In genomic region chr5:51829606-51830005, GRCm38 (mm10) we compare ENCODE assay signal across 28 mouse cellular contexts.
A peak's percentile ranks its signal among the peaks of the same experiment; 100 is the strongest.
DNase-seq lines count a peak whose midpoint lies in the region; ATAC-seq lines count a peak whose summit lies in the region.
"Had no signal": no experiment of that assay in that cellular context is flagged by ENCODE, and none has a peak within 500 bp of the region (broad histone marks: within the 10 kb centered on the region; RNA-seq: fewer than 3 reads in every experiment).

No protein-coding gene starts in this region.

- no peak overlapping the region for H3K9ac ChIP-seq in hindbrain, embryonic 14.5 days
- no peak overlapping the region for H3K9ac ChIP-seq in hindbrain, embryonic 12.5 days
- no peak overlapping the region for H3K9ac ChIP-seq in forebrain, embryonic 14.5 days (ENCODE audit: low read length)
- H3K9ac ChIP-seq: forebrain, embryonic 12.5 days; heart, embryonic 12.5 days; intestine, embryonic 15.5 days; limb, embryonic 15.5 days; midbrain, embryonic 13.5 days; neural tube, embryonic 13.5 days had no signal

- no peaks in the 10 kb centered on the region for H3K9me3 ChIP-seq in hindbrain, embryonic 14.5 days (ENCODE audit: control insufficient read depth, low read length)
- H3K9me3 ChIP-seq in hindbrain, embryonic 12.5 days (replicated peaks) = no peaks in the 10 kb centered on the region
- no peaks in the 10 kb centered on the region for H3K9me3 ChIP-seq in limb, embryonic 10.5 days (replicated peaks)
- no peaks in the 10 kb centered on the region for H3K9me3 ChIP-seq in forebrain, embryonic 14.5 days (replicated peaks; ENCODE audit: control insufficient read depth, low read length)
- H3K9me3 ChIP-seq: forebrain, embryonic 12.5 days; heart, embryonic 12.5 days; intestine, embryonic 15.5 days; limb, embryonic 15.5 days; midbrain, embryonic 13.5 days; neural tube, embryonic 13.5 days had no signal

- H3K4me1 ChIP-seq in hindbrain, embryonic 14.5 days (replicated peaks; ENCODE audit: control insufficient read depth, insufficient read depth, low read length) = no peaks in the 10 kb centered on the region
- no peaks in the 10 kb centered on the region for H3K4me1 ChIP-seq in hindbrain, embryonic 12.5 days
- H3K4me1 ChIP-seq in limb, embryonic 10.5 days = peaks cover 19% of the 10 kb centered on the region
- no peaks in the 10 kb centered on the region for H3K4me1 ChIP-seq in forebrain, embryonic 14.5 days (ENCODE audit: control insufficient read depth, insufficient read depth, low read length)
- H3K4me1 ChIP-seq: forebrain, embryonic 12.5 days; heart, embryonic 12.5 days; intestine, embryonic 15.5 days; limb, embryonic 15.5 days; megakaryocyte, embryonic 14.5 days; midbrain, embryonic 13.5 days; neural tube, embryonic 13.5 days had no signal

- H3K4me2 ChIP-seq in hindbrain, embryonic 14.5 days (replicated peaks) = no peak overlapping the region
- no peak overlapping the region for H3K4me2 ChIP-seq in hindbrain, embryonic 12.5 days (replicated peaks)
- no peak overlapping the region for H3K4me2 ChIP-seq in forebrain, embryonic 14.5 days (ENCODE audit: low read length)
- H3K4me2 ChIP-seq: forebrain, embryonic 12.5 days; heart, embryonic 12.5 days; intestine, embryonic 15.5 days; limb, embryonic 15.5 days; midbrain, embryonic 13.5 days; neural tube, embryonic 13.5 days had no signal

- 74% methylated on average over 3 of the region's 3 CpGs for WGBS in hindbrain, embryonic 14.5 days
- 79% methylated on average over 3 of the region's 3 CpGs for WGBS in hindbrain, embryonic 12.5 days
- WGBS in limb, embryonic 10.5 days = 62% methylated on average over 3 of the region's 3 CpGs
- 81% methylated on average over 3 of the region's 3 CpGs for WGBS in forebrain, embryonic 14.5 days

- no peak for DNase-seq in hindbrain, embryonic 14.5 days (ENCODE audit: low spot score)
- DNase-seq in embryo, embryonic 11 days = peak; percentile 10
- no peak for DNase-seq in limb, embryonic 10.5 days (ENCODE audit: low spot score)
- peak; percentile 24 for DNase-seq in mesoderm, embryonic 11.5 days (ENCODE audit: low read depth, low spot score)
- no peak for DNase-seq in cerebellum, adult 11 months
- DNase-seq in forebrain, embryonic 14.5 days (ENCODE audit: low spot score) = no peak
- DNase-seq: adrenal gland, postnatal 14 days; cerebellum, adult 18-20 months; cerebellum, postnatal 14 days; gastrocnemius, postnatal 14 days; heart, postnatal 4 days; kidney, adult 8-10 months; kidney, postnatal 10 days; layer of hippocampus, postnatal 36 days; left cerebral cortex, postnatal 4 days; lung, postnatal 36 days; thymus, adult 2 months; thymus, postnatal 4 days had no signal

- H3K27ac ChIP-seq in hindbrain, embryonic 14.5 days = 0 out of 2 replicates have a peak overlapping the region, but pooled peaks have one; percentile 2
- H3K27ac ChIP-seq in hindbrain, embryonic 12.5 days = no peak overlapping the region
- H3K27ac ChIP-seq in limb, embryonic 10.5 days = peak overlapping the region; percentile 40; the same call in 1 of the 2 replicates
- H3K27ac ChIP-seq in forebrain, embryonic 14.5 days (ENCODE audit: low read depth, low read length) = no peak overlapping the region
- H3K27ac ChIP-seq: forebrain, embryonic 12.5 days; hindbrain, postnatal 0 days; intestine, embryonic 15.5 days; limb, embryonic 15.5 days; midbrain, embryonic 13.5 days; neural tube, embryonic 13.5 days had no signal

- H3K36me3 ChIP-seq in hindbrain, embryonic 14.5 days (replicated peaks; ENCODE audit: control insufficient read depth, insufficient read depth) = no peaks in the 10 kb centered on the region
- H3K36me3 ChIP-seq in hindbrain, embryonic 12.5 days = no peaks in the 10 kb centered on the region
- no peaks in the 10 kb centered on the region for H3K36me3 ChIP-seq in limb, embryonic 10.5 days
- no peaks in the 10 kb centered on the region for H3K36me3 ChIP-seq in forebrain, embryonic 14.5 days (ENCODE audit: control insufficient read depth, insufficient read depth, low read length)
- H3K36me3 ChIP-seq: forebrain, embryonic 12.5 days; heart, embryonic 12.5 days; intestine, embryonic 15.5 days; limb, embryonic 15.5 days; midbrain, embryonic 13.5 days; neural tube, embryonic 13.5 days had no signal

- no peak overlapping the region for H3K4me3 ChIP-seq in hindbrain, embryonic 14.5 days (replicated peaks; ENCODE audit: low read length)
- H3K4me3 ChIP-seq in hindbrain, embryonic 12.5 days = no peak overlapping the region
- no peak overlapping the region for H3K4me3 ChIP-seq in limb, embryonic 10.5 days
- H3K4me3 ChIP-seq in forebrain, embryonic 14.5 days (ENCODE audit: low read depth, low read length) = no peak overlapping the region
- H3K4me3 ChIP-seq: forebrain, embryonic 12.5 days; heart, embryonic 12.5 days; intestine, embryonic 15.5 days; limb, embryonic 15.5 days; megakaryocyte, embryonic 14.5 days; midbrain, embryonic 13.5 days; neural tube, embryonic 13.5 days had no signal

- no peak for ATAC-seq in hindbrain, embryonic 14.5 days (ENCODE audit: low FRiP score)
- no peak for ATAC-seq in hindbrain, embryonic 12.5 days (ENCODE audit: low FRiP score)
- no peak for ATAC-seq in forebrain, embryonic 14.5 days
- ATAC-seq: CD4-positive, CD25-positive, alpha-beta regulatory T cell, adult 4 months; hindbrain, postnatal 0 days; intestine, embryonic 15.5 days; midbrain, embryonic 13.5 days had no signal

- no peaks in the 10 kb centered on the region for H3K27me3 ChIP-seq in hindbrain, embryonic 14.5 days (ENCODE audit: control insufficient read depth, insufficient read depth, low read length)
- H3K27me3 ChIP-seq in hindbrain, embryonic 12.5 days = no peaks in the 10 kb centered on the region
- no peaks in the 10 kb centered on the region for H3K27me3 ChIP-seq in limb, embryonic 10.5 days (ENCODE audit: low read depth, poor library complexity, severe bottlenecking)
- no peaks in the 10 kb centered on the region for H3K27me3 ChIP-seq in forebrain, embryonic 14.5 days (replicated peaks; ENCODE audit: control insufficient read depth, insufficient read depth, low read length)
- H3K27me3 ChIP-seq: forebrain, embryonic 12.5 days; heart, embryonic 12.5 days; intestine, embryonic 15.5 days; limb, embryonic 15.5 days; megakaryocyte, embryonic 14.5 days; midbrain, embryonic 13.5 days; neural tube, embryonic 13.5 days had no signal

Comparison
In these comparisons a context has a peak if more than half of its experiments do, and no peak if none do; other contexts are left out.
1. H3K27ac ChIP-seq: peak in hindbrain, embryonic 14.5 days (single experiment) and limb, embryonic 10.5 days (single experiment); none in hindbrain, embryonic 12.5 days (single experiment) and forebrain, embryonic 14.5 days (single experiment).
2. DNase-seq: peak in embryo, embryonic 11 days (single experiment) and mesoderm, embryonic 11.5 days (single experiment); none in hindbrain, embryonic 14.5 days (single experiment), limb, embryonic 10.5 days (single experiment), cerebellum, adult 11 months (single experiment) and forebrain, embryonic 14.5 days (single experiment).